Mouse (Mus musculus) forebrain, embryonic 15.5 days (tissue): ENCODE results near the gene Zfp42. TPM values are rescaled to one million over a fixed set of nuclear protein-coding genes. Genes with fewer than 3 reads are reported as not detected.

Source experiments
- polyA plus RNA-seq: library from polyadenylated mRNA; unstranded; fragments of >200 nt; fragmentation: Nextera tagmentation; extraction: Ambion mirVana; gene quantifications from 2 replicates; pipeline ENCODE4 v1.2.1, GENCODE M21; 2015

Zfp42 gene
- polyA plus RNA-seq, 1 experiment from 2014 or later: not detected

Other genes starting within 250 kb of the Zfp42 start
- gene Triml1, start 165.5 kb downstream of the Zfp42 start, polyA plus RNA-seq: not detected in 2 replicates
- not detected in 2 replicates for gene Triml2, start 126.4 kb downstream of the Zfp42 start, polyA plus RNA-seq
- gene Adam26b, start 221.1 kb upstream of the Zfp42 start, polyA plus RNA-seq: not detected in 2 replicates